21 mouse cellular contexts compared by ENCODE assay signal in genomic region chr17:31694949-31695348, GRCm38 (mm10). TPM values are rescaled to one million over a fixed set of nuclear protein-coding genes. Genes with fewer than 3 reads are reported as not detected.
"Had no signal": no experiment of that assay in that cellular context is flagged by ENCODE, and none has a peak within 500 bp of the region (broad histone marks: within the 10 kb centered on the region; RNA-seq: fewer than 3 reads in every experiment).

No protein-coding gene starts in this region.

- DNase-seq: retina, postnatal 1 day; right cerebral cortex, adult 18-20 months; right cerebral cortex, postnatal 14 days; right cerebral cortex, postnatal 25 days; right cerebral cortex, postnatal 4 days; spleen, adult 18-20 months; thymus, adult 18-20 months; thymus, adult 2 months; thymus, postnatal 14 days; thymus, postnatal 25 days; thymus, postnatal 36 days; thymus, postnatal 4 days had no signal

- H3K27me3 ChIP-seq: neural tube, embryonic 13.5 days; neural tube, embryonic 15.5 days; stomach, embryonic 15.5 days had no signal

- H3K36me3 ChIP-seq: neural tube, embryonic 13.5 days; neural tube, embryonic 15.5 days; stomach, embryonic 15.5 days had no signal

- H3K27ac ChIP-seq: neural tube, embryonic 13.5 days; neural tube, embryonic 15.5 days; stomach, embryonic 15.5 days; stomach, postnatal 0 days had no signal

- H3K4me3 ChIP-seq: neural tube, embryonic 13.5 days; neural tube, embryonic 15.5 days; stomach, embryonic 15.5 days had no signal

- H3K4me2 ChIP-seq: neural tube, embryonic 13.5 days; neural tube, embryonic 15.5 days; stomach, embryonic 15.5 days had no signal

- H3K9ac ChIP-seq: neural tube, embryonic 13.5 days; neural tube, embryonic 15.5 days; stomach, embryonic 15.5 days had no signal

- H3K9me3 ChIP-seq: neural tube, embryonic 13.5 days; neural tube, embryonic 15.5 days; stomach, embryonic 15.5 days had no signal

RNA-seq across cellular contexts. Expression of gene Cryaa, which starts 17.3 kb away (rescaled TPM):
- polyA plus RNA-seq: neural tube, embryonic 13.5 days; small intestine, adult 2 months; stomach, embryonic 14.5 days; testis, adult 2 months; urinary bladder, adult 2 months had no signal

RNA-seq across cellular contexts. Expression of gene Cbs, which starts 57.9 kb away (rescaled TPM):
- total RNA-seq: neutrophil, adult 5-6 weeks had no signal
